Mouse (Mus musculus): ENCODE results near the gene Adam11. TPM values are rescaled to one million over a fixed set of nuclear protein-coding genes. Genes with fewer than 3 reads are reported as not detected.

Adam11 gene
- polyA plus RNA-seq, 1 experiment, result 12.1 TPM

DNA sequence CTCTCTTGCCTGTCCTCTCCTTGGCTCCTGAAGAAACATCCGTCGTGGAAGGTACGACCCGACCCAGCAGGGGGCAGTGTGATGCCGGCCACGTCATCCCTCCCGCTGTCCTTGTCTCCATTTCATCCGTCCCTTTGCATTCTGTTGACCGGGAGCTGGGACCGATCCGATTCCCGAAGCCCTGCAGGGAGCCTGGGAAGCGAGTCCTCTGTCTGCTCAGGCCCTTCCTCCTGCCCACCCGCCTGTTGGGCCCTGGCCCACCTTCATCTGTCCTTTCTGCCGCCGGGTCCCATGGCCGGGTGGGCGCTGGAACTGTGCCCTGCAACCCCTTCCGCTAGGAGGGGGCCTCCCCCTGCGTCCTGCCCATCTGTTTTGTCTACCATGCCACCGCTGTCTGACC is 16.4 kb downstream of the Adam11 start:
- no peak for TF ChIP-seq POLR2A (IDR thresholded peaks at IDR 0.05; ENCODE audit: low read depth, low read length)
- TF ChIP-seq CTCF (IDR thresholded peaks at IDR 0.05; ENCODE audit: extremely low read depth, insufficient read depth, insufficient read length, insufficient replicate concordance), result peak; percentile 34; the same call in 1 of the 2 replicates
- Histone ChIP-seq H3K4me1 (ENCODE audit: control insufficient read depth, insufficient read depth, insufficient read length) (no peaks in the 10 kb centered on the region), H3K4me3 (ENCODE audit: extremely low read depth, insufficient read depth, insufficient read length) (no peak overlapping the region), H3K27me3 (ENCODE audit: control insufficient read depth, insufficient read depth, low read length) (peaks cover 2% of the 10 kb centered on the region; the same call in 1 of the 2 replicates), H3K36me3 (ENCODE audit: control insufficient read depth, insufficient read depth, low read length) (no peaks in the 10 kb centered on the region), H3K27ac (ENCODE audit: insufficient read depth, low read length) (no peak overlapping the region)
- WGBS, result 80% methylated on average over 21 of the region's 21 CpGs
- DNase-seq (ENCODE audit: low read depth in 1 of 2, low spot score in 2 of 2), result no peak

DNA sequence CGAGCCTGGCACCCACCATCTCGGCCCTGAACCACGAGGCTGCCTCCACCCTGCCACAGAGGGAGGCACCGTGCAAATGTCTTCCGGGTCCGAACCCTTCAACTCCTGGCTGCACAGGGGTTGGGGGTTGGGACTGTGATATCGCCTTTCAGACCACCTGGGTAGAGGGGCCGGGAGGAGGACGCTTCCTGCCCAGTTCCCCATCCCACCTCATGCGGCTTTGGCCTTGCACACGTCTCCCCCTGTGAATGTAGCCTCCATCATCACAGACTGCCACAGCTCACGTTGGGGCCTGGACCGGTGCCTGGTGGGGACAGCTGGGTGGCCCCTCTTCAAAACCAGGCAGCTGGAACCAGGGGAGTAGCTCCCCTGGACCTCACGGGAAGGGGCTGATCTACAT is 16.9 kb downstream of the Adam11 start:
- 85% methylated on average over 14 of the region's 14 CpGs for WGBS
- TF ChIP-seq POLR2A (IDR thresholded peaks at IDR 0.05; ENCODE audit: low read depth, low read length) (no peak), CTCF (IDR thresholded peaks at IDR 0.05; ENCODE audit: extremely low read depth, insufficient read depth, insufficient read length, insufficient replicate concordance) (no peak)
- Histone ChIP-seq H3K27ac (ENCODE audit: insufficient read depth, low read length) (no peak overlapping the region), H3K36me3 (ENCODE audit: control insufficient read depth, insufficient read depth, low read length) (no peaks in the 10 kb centered on the region), H3K27me3 (ENCODE audit: control insufficient read depth, insufficient read depth, low read length) (peaks cover 2% of the 10 kb centered on the region; the same call in 1 of the 2 replicates), H3K4me1 (ENCODE audit: control insufficient read depth, insufficient read depth, insufficient read length) (no peaks in the 10 kb centered on the region), H3K4me3 (ENCODE audit: extremely low read depth, insufficient read depth, insufficient read length) (no peak overlapping the region)
- DNase-seq (ENCODE audit: low read depth in 1 of 2, low spot score in 2 of 2), result no peak

DNA sequence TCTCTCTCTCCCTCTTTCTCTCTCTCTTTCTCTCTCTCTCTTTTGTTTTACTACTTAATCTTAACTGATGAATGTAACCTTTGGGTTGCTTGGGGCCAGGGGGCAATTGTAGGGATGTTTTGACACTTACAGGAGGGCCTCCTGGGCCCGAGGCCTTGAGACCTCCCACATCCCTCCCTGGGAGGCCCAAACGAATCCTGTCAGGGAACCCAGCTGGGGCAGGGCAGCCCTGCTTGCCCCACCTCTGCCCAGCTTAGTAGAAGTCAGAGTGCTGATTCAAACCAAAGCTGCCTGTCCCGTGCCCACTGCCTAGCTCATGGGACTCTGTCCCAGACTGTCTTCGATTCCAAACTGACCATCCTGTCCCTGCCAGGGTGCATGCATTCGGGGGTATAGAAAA is 17.4 kb downstream of the Adam11 start:
- DNase-seq (ENCODE audit: low read depth in 1 of 2, low spot score in 2 of 2), result no peak
- Histone ChIP-seq H3K36me3 (ENCODE audit: control insufficient read depth, insufficient read depth, low read length) (no peaks in the 10 kb centered on the region), H3K27me3 (ENCODE audit: control insufficient read depth, insufficient read depth, low read length) (peaks cover 2% of the 10 kb centered on the region; the same call in 1 of the 2 replicates), H3K4me3 (ENCODE audit: extremely low read depth, insufficient read depth, insufficient read length) (no peak overlapping the region), H3K4me1 (ENCODE audit: control insufficient read depth, insufficient read depth, insufficient read length) (no peaks in the 10 kb centered on the region), H3K27ac (ENCODE audit: insufficient read depth, low read length) (no peak overlapping the region)
- 59% methylated on average over 5 of the region's 5 CpGs for WGBS
- TF ChIP-seq CTCF (IDR thresholded peaks at IDR 0.05; ENCODE audit: extremely low read depth, insufficient read depth, insufficient read length, insufficient replicate concordance) (no peak), POLR2A (IDR thresholded peaks at IDR 0.05; ENCODE audit: low read depth, low read length) (no peak)

DNA sequence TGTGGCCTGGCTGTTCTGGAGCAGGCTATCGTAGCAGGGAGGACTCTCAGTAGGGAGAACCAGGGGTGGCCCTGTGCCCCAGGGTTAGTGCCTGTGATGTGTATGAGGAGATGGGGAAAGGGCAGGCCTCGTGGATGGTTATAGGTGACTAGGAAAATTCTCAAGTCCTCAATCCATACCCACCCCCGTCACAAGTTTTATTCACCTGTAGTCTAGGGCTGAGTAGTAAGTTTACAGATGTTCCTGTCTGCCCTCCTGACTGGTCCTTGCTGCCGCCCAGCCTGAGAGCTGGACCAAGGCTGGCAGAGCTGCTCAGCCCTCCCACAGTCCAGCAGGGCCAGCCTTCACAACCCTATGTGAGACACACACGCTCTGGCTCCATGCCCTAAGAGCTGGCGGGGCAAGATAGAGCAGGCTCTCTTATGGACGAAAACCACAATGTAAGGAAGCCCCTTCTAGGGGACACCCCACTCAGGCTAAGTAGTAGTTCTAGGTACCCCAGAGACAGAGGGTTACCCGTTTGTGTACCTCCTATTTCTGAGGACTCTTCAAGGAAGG is 17.9 kb downstream of the Adam11 start:
- H3K27me3 ChIP-seq (ENCODE audit: control insufficient read depth, insufficient read depth, low read length), result peaks cover 2% of the 10 kb centered on the region; the same call in 1 of the 2 replicates
- H3K36me3 ChIP-seq (ENCODE audit: control insufficient read depth, insufficient read depth, low read length), result no peaks in the 10 kb centered on the region
- TF ChIP-seq CTCF (IDR thresholded peaks at IDR 0.05; ENCODE audit: extremely low read depth, insufficient read depth, insufficient read length, insufficient replicate concordance) (no peak), POLR2A (IDR thresholded peaks at IDR 0.05; ENCODE audit: low read depth, low read length) (no peak)
- DNase-seq (ENCODE audit: low read depth in 1 of 2, low spot score in 2 of 2), result no peak
- WGBS, result 76% methylated on average over 8 of the region's 8 CpGs
- H3K4me1 ChIP-seq (ENCODE audit: control insufficient read depth, insufficient read depth, insufficient read length), result no peaks in the 10 kb centered on the region
- no peak overlapping the region for H3K4me3 ChIP-seq (ENCODE audit: extremely low read depth, insufficient read depth, insufficient read length)
- no peak overlapping the region for H3K27ac ChIP-seq (ENCODE audit: insufficient read depth, low read length)

DNA sequence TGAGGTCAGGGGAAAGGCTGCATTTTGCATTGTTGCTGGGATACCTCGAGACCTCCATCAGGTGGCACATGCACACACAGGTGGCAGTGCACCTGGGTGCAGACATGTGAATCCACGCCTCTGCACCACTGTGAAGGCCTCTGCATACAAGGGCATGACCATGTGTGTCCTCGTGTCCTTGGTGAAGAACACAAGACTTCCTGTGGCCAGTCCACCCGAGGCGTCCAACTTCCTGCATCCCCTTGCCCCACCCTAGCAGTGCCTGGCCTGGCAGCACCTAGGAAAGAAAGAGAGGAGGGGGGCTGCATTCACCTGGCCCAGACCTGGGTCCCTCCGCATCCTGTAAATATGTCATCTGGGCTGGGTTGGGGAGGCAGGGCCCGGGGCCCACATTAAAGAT is 18.6 kb downstream of the Adam11 start:
- WGBS, result 43% methylated on average over 7 of the region's 7 CpGs
- TF ChIP-seq POLR2A (IDR thresholded peaks at IDR 0.05; ENCODE audit: low read depth, low read length), result no peak
- TF ChIP-seq CTCF (IDR thresholded peaks at IDR 0.05; ENCODE audit: extremely low read depth, insufficient read depth, insufficient read length, insufficient replicate concordance), result no peak
- no peak for DNase-seq (ENCODE audit: low read depth in 1 of 2, low spot score in 2 of 2)
- Histone ChIP-seq H3K36me3 (ENCODE audit: control insufficient read depth, insufficient read depth, low read length) (no peaks in the 10 kb centered on the region), H3K27me3 (ENCODE audit: control insufficient read depth, insufficient read depth, low read length) (no peaks in the 10 kb centered on the region), H3K4me3 (ENCODE audit: extremely low read depth, insufficient read depth, insufficient read length) (no peak overlapping the region), H3K27ac (ENCODE audit: insufficient read depth, low read length) (no peak overlapping the region), H3K4me1 (ENCODE audit: control insufficient read depth, insufficient read depth, insufficient read length) (no peaks in the 10 kb centered on the region)

DNA sequence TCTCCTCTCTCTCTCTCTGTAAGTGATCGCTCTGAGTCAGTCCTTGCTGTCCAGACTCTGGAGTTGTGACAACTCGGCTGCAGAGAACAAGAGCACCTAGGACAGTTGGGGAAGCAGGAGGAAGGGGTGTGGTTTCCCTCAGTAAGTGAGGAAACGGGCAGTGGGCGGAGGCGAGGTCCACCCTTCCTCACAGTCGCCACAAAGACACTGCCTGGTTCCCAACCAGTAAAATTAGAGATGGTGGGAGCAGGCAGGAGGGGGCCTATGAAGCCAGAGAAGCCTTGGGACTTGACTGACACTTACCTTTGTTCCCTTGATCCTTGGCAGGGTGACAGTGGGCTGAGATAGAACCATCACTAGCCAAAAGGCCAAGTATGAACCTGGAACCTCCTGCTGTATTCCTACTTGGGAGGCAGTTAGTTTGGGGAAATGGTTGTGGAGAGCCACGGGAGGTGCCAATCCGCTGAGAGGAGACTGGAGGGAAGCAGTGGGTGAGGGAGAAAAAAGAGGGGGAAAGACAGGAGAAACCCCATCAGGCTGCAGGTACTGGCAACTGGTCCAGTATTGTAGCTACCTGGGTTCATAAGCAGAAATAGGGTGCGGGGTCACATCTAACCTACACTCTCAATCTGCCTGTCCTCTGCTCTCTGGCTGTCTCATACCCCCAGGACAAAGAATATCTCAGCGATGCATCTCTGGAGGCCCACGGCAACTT is 19.2 kb downstream of the Adam11 start:
- DNase-seq (ENCODE audit: low read depth in 1 of 2, low spot score in 2 of 2), result no peak
- Histone ChIP-seq H3K27me3 (ENCODE audit: control insufficient read depth, insufficient read depth, low read length) (no peaks in the 10 kb centered on the region), H3K4me1 (ENCODE audit: control insufficient read depth, insufficient read depth, insufficient read length) (no peaks in the 10 kb centered on the region), H3K36me3 (ENCODE audit: control insufficient read depth, insufficient read depth, low read length) (no peaks in the 10 kb centered on the region), H3K27ac (ENCODE audit: insufficient read depth, low read length) (no peak overlapping the region), H3K4me3 (ENCODE audit: extremely low read depth, insufficient read depth, insufficient read length) (no peak overlapping the region)
- no peak for TF ChIP-seq CTCF (IDR thresholded peaks at IDR 0.05; ENCODE audit: extremely low read depth, insufficient read depth, insufficient read length, insufficient replicate concordance)
- TF ChIP-seq POLR2A (IDR thresholded peaks at IDR 0.05; ENCODE audit: low read depth, low read length), result no peak
- 28% methylated on average over 11 of the region's 11 CpGs for WGBS

DNA sequence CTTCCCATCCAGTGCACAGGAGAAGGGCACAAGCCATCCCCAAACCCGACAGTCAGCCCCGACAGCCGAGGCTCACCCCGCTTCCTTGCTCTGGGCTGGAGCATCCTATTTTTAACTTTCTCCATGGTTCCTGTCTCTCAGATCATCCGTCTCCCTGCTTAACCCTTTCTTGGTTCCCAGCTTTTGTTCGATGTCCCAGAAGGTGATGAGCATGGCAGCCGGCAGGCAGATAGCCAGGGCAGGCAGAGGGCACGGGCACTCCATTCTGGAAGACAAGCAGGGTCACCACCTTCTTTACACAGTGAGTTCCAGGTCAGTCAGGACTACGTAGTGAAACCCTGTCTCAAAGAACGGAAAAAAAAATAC is 19.7 kb downstream of the Adam11 start:
- no peak for DNase-seq (ENCODE audit: low read depth in 1 of 2, low spot score in 2 of 2)
- no peak overlapping the region for H3K27ac ChIP-seq (ENCODE audit: insufficient read depth, low read length)
- no peaks in the 10 kb centered on the region for H3K4me1 ChIP-seq (ENCODE audit: control insufficient read depth, insufficient read depth, insufficient read length)
- no peak for TF ChIP-seq POLR2A (IDR thresholded peaks at IDR 0.05; ENCODE audit: low read depth, low read length)
- no peak for TF ChIP-seq CTCF (IDR thresholded peaks at IDR 0.05; ENCODE audit: extremely low read depth, insufficient read depth, insufficient read length, insufficient replicate concordance)
- H3K36me3 ChIP-seq (ENCODE audit: control insufficient read depth, insufficient read depth, low read length), result no peaks in the 10 kb centered on the region
- WGBS, result 71% methylated on average over 10 of the region's 10 CpGs
- no peaks in the 10 kb centered on the region for H3K27me3 ChIP-seq (ENCODE audit: control insufficient read depth, insufficient read depth, low read length)
- no peak overlapping the region for H3K4me3 ChIP-seq (ENCODE audit: extremely low read depth, insufficient read depth, insufficient read length)
